Mouse (Mus musculus): ENCODE results near the gene Gtpbp2. TPM values are rescaled to one million over a fixed set of nuclear protein-coding genes. Genes with fewer than 3 reads are reported as not detected.

Gtpbp2 gene
- polyA plus RNA-seq, 1 experiment from 2014 or later, result 29.9 TPM

- no peak for ATAC-seq (replicated peaks; ENCODE audit: low FRiP score, low TSS enrichment, low read depth)
- H3K9me3 ChIP-seq (ENCODE audit: control insufficient read depth, low read length), result no peaks in the 10 kb centered on the region
- H3K27ac ChIP-seq (ENCODE audit: low read depth), result no peak overlapping the region
- no peaks in the 10 kb centered on the region for H3K4me1 ChIP-seq (replicated peaks; ENCODE audit: control insufficient read depth, insufficient read depth, low read length)
- H3K9ac ChIP-seq (ENCODE audit: low read length), result no peak overlapping the region
- DNase-seq (ENCODE audit: low spot score), result no peak
- H3K36me3 ChIP-seq (ENCODE audit: control insufficient read depth, insufficient read depth, low read length), result peaks cover 93% of the 10 kb centered on the region
- H3K27me3 ChIP-seq (replicated peaks; ENCODE audit: control insufficient read depth, insufficient read depth, low read length), result no peaks in the 10 kb centered on the region
- no peak overlapping the region for H3K4me2 ChIP-seq (ENCODE audit: low read length)
- WGBS, result 95% methylated on average over 5 of the region's 5 CpGs
- no peak overlapping the region for H3K4me3 ChIP-seq (ENCODE audit: low read depth, low read length)
These were observed 7.9 kb downstream of the Gtpbp2 start for GRCm38 (mm10) chr17:46168768-46169167.

- Histone ChIP-seq H3K4me1 (replicated peaks; ENCODE audit: control insufficient read depth, insufficient read depth, low read length) (no peaks in the 10 kb centered on the region), H3K4me2 (ENCODE audit: low read length) (no peak overlapping the region), H3K4me3 (ENCODE audit: low read depth, low read length) (no peak overlapping the region), H3K36me3 (ENCODE audit: control insufficient read depth, insufficient read depth, low read length) (peaks cover 87% of the 10 kb centered on the region), H3K27ac (ENCODE audit: low read depth) (no peak overlapping the region), H3K9me3 (ENCODE audit: control insufficient read depth, low read length) (no peaks in the 10 kb centered on the region), H3K27me3 (replicated peaks; ENCODE audit: control insufficient read depth, insufficient read depth, low read length) (no peaks in the 10 kb centered on the region), H3K9ac (ENCODE audit: low read length) (no peak overlapping the region)
- DNase-seq (ENCODE audit: low spot score) (no peak), ATAC-seq (replicated peaks; ENCODE audit: low FRiP score, low TSS enrichment, low read depth) (no peak)
- 83% methylated on average over 3 of the region's 3 CpGs for WGBS
These were observed 9.7 kb downstream of the Gtpbp2 start for GRCm38 (mm10) chr17:46170538-46170937.

- WGBS, result 88% methylated on average over 4 of the region's 4 CpGs
- no peak overlapping the region for H3K4me3 ChIP-seq (ENCODE audit: low read depth, low read length)
- H3K27ac ChIP-seq (ENCODE audit: low read depth), result no peak overlapping the region
- ATAC-seq (replicated peaks; ENCODE audit: low FRiP score, low TSS enrichment, low read depth) (no peak), DNase-seq (ENCODE audit: low spot score) (no peak)
- no peaks in the 10 kb centered on the region for H3K27me3 ChIP-seq (replicated peaks; ENCODE audit: control insufficient read depth, insufficient read depth, low read length)
- H3K4me1 ChIP-seq (replicated peaks; ENCODE audit: control insufficient read depth, insufficient read depth, low read length), result no peaks in the 10 kb centered on the region
- H3K36me3 ChIP-seq (ENCODE audit: control insufficient read depth, insufficient read depth, low read length), result peaks cover 87% of the 10 kb centered on the region
- H3K9me3 ChIP-seq (ENCODE audit: control insufficient read depth, low read length), result no peaks in the 10 kb centered on the region
- no peak overlapping the region for H3K9ac ChIP-seq (ENCODE audit: low read length)
- no peak overlapping the region for H3K4me2 ChIP-seq (ENCODE audit: low read length)
These were observed 21.4 kb downstream of the Gtpbp2 start for GRCm38 (mm10) chr17:46182273-46182672.

GRCm38 (mm10) chr17:46188829-46189228 is 28.0 kb downstream of the Gtpbp2 start:
- H3K27ac ChIP-seq (ENCODE audit: low read depth), result no peak overlapping the region
- DNase-seq (ENCODE audit: low spot score) (no peak), ATAC-seq (replicated peaks; ENCODE audit: low FRiP score, low TSS enrichment, low read depth) (no peak)
- no peaks in the 10 kb centered on the region for H3K9me3 ChIP-seq (ENCODE audit: control insufficient read depth, low read length)
- H3K4me1 ChIP-seq (replicated peaks; ENCODE audit: control insufficient read depth, insufficient read depth, low read length), result no peaks in the 10 kb centered on the region
- H3K36me3 ChIP-seq (ENCODE audit: control insufficient read depth, insufficient read depth, low read length), result peaks cover 80% of the 10 kb centered on the region
- H3K9ac ChIP-seq (ENCODE audit: low read length), result no peak overlapping the region
- no peak overlapping the region for H3K4me2 ChIP-seq (ENCODE audit: low read length)
- 91% methylated on average over 2 of the region's 2 CpGs for WGBS
- no peak overlapping the region for H3K4me3 ChIP-seq (ENCODE audit: low read depth, low read length)
- no peaks in the 10 kb centered on the region for H3K27me3 ChIP-seq (replicated peaks; ENCODE audit: control insufficient read depth, insufficient read depth, low read length)

- WGBS, result 50% methylated on average over 6 of the region's 6 CpGs
- no peak for DNase-seq (ENCODE audit: low spot score)
These were observed 40.3 kb downstream of the Gtpbp2 start for GRCm38 (mm10) chr17:46201151-46201550.

GRCm38 (mm10) chr17:46202421-46203071 is 41.7 kb downstream of the Gtpbp2 start, which contains the start of the genes Polh and Xpo5:
Gene Polh, minus strand, starts transcription at chr17:46202645.
Gene Xpo5, plus strand, starts transcription at chr17:46202782.
- H3K9ac ChIP-seq (ENCODE audit: low read length), result peak within 1 kb of the TSS; percentile 73
- ATAC-seq (replicated peaks; ENCODE audit: low FRiP score, low TSS enrichment, low read depth), result peak; percentile 93
- peaks cover 22% of the 10 kb centered on the region for H3K4me1 ChIP-seq (replicated peaks; ENCODE audit: control insufficient read depth, insufficient read depth, low read length)
- no peaks in the 10 kb centered on the region for H3K27me3 ChIP-seq (replicated peaks; ENCODE audit: control insufficient read depth, insufficient read depth, low read length)
- DNase-seq (ENCODE audit: low spot score), result peak; percentile 94
- peak within 1 kb of the TSS; percentile 71 for H3K27ac ChIP-seq (ENCODE audit: low read depth)
- H3K4me3 ChIP-seq (ENCODE audit: low read depth, low read length), result peak within 1 kb of the TSS; percentile 98
- WGBS, result under 1% methylated on average over 66 of the region's 66 CpGs
- H3K4me2 ChIP-seq (ENCODE audit: low read length), result peak within 1 kb of the TSS; percentile 97
- H3K9me3 ChIP-seq (ENCODE audit: control insufficient read depth, low read length), result no peaks in the 10 kb centered on the region
- H3K36me3 ChIP-seq (ENCODE audit: control insufficient read depth, insufficient read depth, low read length), result peaks cover 42% of the 10 kb centered on the region

More at GRCm38 (mm10) chr17:46201151-46201550, 40.3 kb downstream of the Gtpbp2 start:
- Histone ChIP-seq H3K27ac (ENCODE audit: low read depth) (no peak overlapping the region), H3K36me3 (ENCODE audit: control insufficient read depth, insufficient read depth, low read length) (peaks cover 42% of the 10 kb centered on the region), H3K4me1 (replicated peaks; ENCODE audit: control insufficient read depth, insufficient read depth, low read length) (peaks cover 22% of the 10 kb centered on the region), H3K4me3 (ENCODE audit: low read depth, low read length) (peak overlapping the region; percentile 98), H3K9me3 (ENCODE audit: control insufficient read depth, low read length) (no peaks in the 10 kb centered on the region), H3K27me3 (replicated peaks; ENCODE audit: control insufficient read depth, insufficient read depth, low read length) (no peaks in the 10 kb centered on the region), H3K4me2 (ENCODE audit: low read length) (peak overlapping the region; percentile 87), H3K9ac (ENCODE audit: low read length) (peak overlapping the region; percentile 73)
- no peak for ATAC-seq (replicated peaks; ENCODE audit: low FRiP score, low TSS enrichment, low read depth)

GRCm38 (mm10) chr17:46203078-46203477 is 42.2 kb downstream of the Gtpbp2 start:
- DNase-seq (ENCODE audit: low spot score) (no peak), ATAC-seq (replicated peaks; ENCODE audit: low FRiP score, low TSS enrichment, low read depth) (peak; percentile 47)
- H3K9ac ChIP-seq (ENCODE audit: low read length), result peak overlapping the region; percentile 58
- H3K27ac ChIP-seq (ENCODE audit: low read depth), result peak overlapping the region; percentile 39
- H3K36me3 ChIP-seq (ENCODE audit: control insufficient read depth, insufficient read depth, low read length), result peaks cover 42% of the 10 kb centered on the region
- peaks cover 22% of the 10 kb centered on the region for H3K4me1 ChIP-seq (replicated peaks; ENCODE audit: control insufficient read depth, insufficient read depth, low read length)
- H3K27me3 ChIP-seq (replicated peaks; ENCODE audit: control insufficient read depth, insufficient read depth, low read length), result no peaks in the 10 kb centered on the region
- peak overlapping the region; percentile 98 for H3K4me3 ChIP-seq (ENCODE audit: low read depth, low read length)
- WGBS, result under 1% methylated on average over 20 of the region's 20 CpGs
- no peaks in the 10 kb centered on the region for H3K9me3 ChIP-seq (ENCODE audit: control insufficient read depth, low read length)
- H3K4me2 ChIP-seq (ENCODE audit: low read length), result peak overlapping the region; percentile 97

- Histone ChIP-seq H3K9me3 (ENCODE audit: control insufficient read depth, low read length) (no peaks in the 10 kb centered on the region), H3K27me3 (replicated peaks; ENCODE audit: control insufficient read depth, insufficient read depth, low read length) (no peaks in the 10 kb centered on the region), H3K4me2 (ENCODE audit: low read length) (no peak overlapping the region), H3K4me1 (replicated peaks; ENCODE audit: control insufficient read depth, insufficient read depth, low read length) (peaks cover 13% of the 10 kb centered on the region), H3K4me3 (ENCODE audit: low read depth, low read length) (no peak overlapping the region), H3K9ac (ENCODE audit: low read length) (no peak overlapping the region), H3K27ac (ENCODE audit: low read depth) (no peak overlapping the region), H3K36me3 (ENCODE audit: control insufficient read depth, insufficient read depth, low read length) (peaks cover 65% of the 10 kb centered on the region)
- no peak for DNase-seq (ENCODE audit: low spot score)
- no peak for ATAC-seq (replicated peaks; ENCODE audit: low FRiP score, low TSS enrichment, low read depth)
These were observed 45.8 kb downstream of the Gtpbp2 start for GRCm38 (mm10) chr17:46206676-46207075.

- DNase-seq (ENCODE audit: low spot score) (no peak), ATAC-seq (replicated peaks; ENCODE audit: low FRiP score, low TSS enrichment, low read depth) (no peak)
- H3K9me3 ChIP-seq (ENCODE audit: control insufficient read depth, low read length), result no peaks in the 10 kb centered on the region
- no peaks in the 10 kb centered on the region for H3K27me3 ChIP-seq (replicated peaks; ENCODE audit: control insufficient read depth, insufficient read depth, low read length)
- H3K4me2 ChIP-seq (ENCODE audit: low read length), result no peak overlapping the region
- 91% methylated on average over 3 of the region's 3 CpGs for WGBS
- H3K4me1 ChIP-seq (replicated peaks; ENCODE audit: control insufficient read depth, insufficient read depth, low read length), result no peaks in the 10 kb centered on the region
- no peak overlapping the region for H3K4me3 ChIP-seq (ENCODE audit: low read depth, low read length)
- H3K9ac ChIP-seq (ENCODE audit: low read length), result no peak overlapping the region
- H3K27ac ChIP-seq (ENCODE audit: low read depth), result no peak overlapping the region
- peaks cover 92% of the 10 kb centered on the region for H3K36me3 ChIP-seq (ENCODE audit: control insufficient read depth, insufficient read depth, low read length)
These were observed 49.7 kb downstream of the Gtpbp2 start for GRCm38 (mm10) chr17:46210550-46210949.
